Mouse (Mus musculus): Measurements from ENCODE around the gene Ahnak.
"Not testable (repeated sequence)": the region's sequence is repeated elsewhere in the genome, so short reads cannot be mapped to it uniquely, and the experiment has no call there.

Gene Ahnak

GRCm38 (mm10) chr19:9105101-9105685 lies 116.1 kb downstream of the Ahnak start:
- no peak for DNase-seq

- DNase-seq, result no peak
Observed at GRCm38 (mm10) chr19:9106096-9106495, 117.0 kb downstream of the Ahnak start.

GRCm38 (mm10) chr19:9106751-9107378 lies 117.8 kb downstream of the Ahnak start:
- no peak for DNase-seq

- DNase-seq, result no peak
Observed at GRCm38 (mm10) chr19:9107379-9107755, 118.3 kb downstream of the Ahnak start.

- DNase-seq, result no peak
Observed at GRCm38 (mm10) chr19:9108536-9108935, 119.5 kb downstream of the Ahnak start.

GRCm38 (mm10) chr19:9110182-9110869 lies 121.2 kb downstream of the Ahnak start:
- DNase-seq, result peak; percentile 42

GRCm38 (mm10) chr19:9112043-9112442 lies 123.0 kb downstream of the Ahnak start:
- peak; percentile 86 for DNase-seq

- no peak for DNase-seq
Observed at GRCm38 (mm10) chr19:9116268-9116667, 127.2 kb downstream of the Ahnak start.

- DNase-seq, result no peak
Observed at GRCm38 (mm10) chr19:9117275-9117674, 128.2 kb downstream of the Ahnak start.

- DNase-seq, result no peak
Observed at GRCm38 (mm10) chr19:9119655-9120425, 130.8 kb downstream of the Ahnak start.

- no peak for DNase-seq
Observed at GRCm38 (mm10) chr19:9122390-9122789, 133.3 kb downstream of the Ahnak start.

- not testable (repeated sequence) for DNase-seq
Observed at GRCm38 (mm10) chr19:9123986-9124385, 134.9 kb downstream of the Ahnak start.
